Mouse (Mus musculus): ENCODE measurements around the gene Cdca5. TPM values are rescaled to one million over a fixed set of nuclear protein-coding genes. Genes with fewer than 3 reads are reported as not detected.

The Cdca5 gene
- polyA plus RNA-seq, 1 experiment from 2014 or later: 42.1 TPM

- Histone ChIP-seq H3K4me2 (replicated peaks) (no peak overlapping the region), H3K27me3 (no peaks in the 10 kb centered on the region), H3K9me3 (no peaks in the 10 kb centered on the region), H3K4me3 (0 out of 2 replicates have a peak overlapping the region, but pooled peaks have one; percentile 97), H3K27ac (replicated peaks) (no peak overlapping the region), H3K9ac (replicated peaks) (no peak overlapping the region), H3K4me1 (peaks cover 21% of the 10 kb centered on the region), H3K36me3 (peaks cover 57% of the 10 kb centered on the region)
- ATAC-seq (ENCODE audit: low FRiP score, low read depth): no peak
- 91% methylated on average over 11 of the region's 11 CpGs for WGBS
Measured at GRCm38 (mm10) chr19:6048681-6049410, 35.9 kb upstream of the Cdca5 start.

DNA sequence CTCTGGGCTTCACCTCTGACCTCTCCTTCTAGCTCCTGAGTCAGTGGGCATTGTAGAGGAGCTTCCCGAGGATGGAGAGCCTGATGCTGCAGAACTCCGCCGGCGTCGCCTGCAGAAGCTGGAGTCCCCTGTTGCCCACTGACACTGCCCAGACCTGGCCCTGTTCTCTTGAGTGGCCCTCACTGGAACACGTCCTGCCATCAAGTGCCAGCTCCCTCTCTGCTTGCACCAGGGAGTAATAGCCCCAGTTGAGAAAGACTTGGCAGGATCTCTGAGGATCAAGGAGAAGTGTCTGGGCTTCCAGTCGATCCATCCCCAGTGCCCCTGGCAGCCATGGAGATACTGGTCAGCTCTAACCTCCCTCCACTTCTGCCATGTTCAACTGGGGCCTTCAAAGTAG, 32.3 kb upstream of the Cdca5 start:
- Histone ChIP-seq H3K9ac (replicated peaks) (no peak overlapping the region), H3K36me3 (peaks cover 77% of the 10 kb centered on the region), H3K9me3 (no peaks in the 10 kb centered on the region), H3K4me2 (replicated peaks) (no peak overlapping the region), H3K4me3 (no peak overlapping the region), H3K27ac (replicated peaks) (no peak overlapping the region), H3K4me1 (peaks cover 21% of the 10 kb centered on the region), H3K27me3 (no peaks in the 10 kb centered on the region)
- no peak for ATAC-seq (ENCODE audit: low FRiP score, low read depth)
- WGBS: 90% methylated on average over 7 of the region's 7 CpGs

- Histone ChIP-seq H3K36me3 (peaks cover 72% of the 10 kb centered on the region), H3K9ac (replicated peaks) (no peak overlapping the region), H3K4me1 (peaks cover 20% of the 10 kb centered on the region), H3K27me3 (no peaks in the 10 kb centered on the region), H3K4me3 (no peak overlapping the region), H3K4me2 (replicated peaks) (no peak overlapping the region), H3K27ac (replicated peaks) (no peak overlapping the region), H3K9me3 (no peaks in the 10 kb centered on the region)
- WGBS: 93% methylated on average over 5 of the region's 5 CpGs
- no peak for ATAC-seq (ENCODE audit: low FRiP score, low read depth)
Measured at GRCm38 (mm10) chr19:6054296-6054695, 30.5 kb upstream of the Cdca5 start.

DNA sequence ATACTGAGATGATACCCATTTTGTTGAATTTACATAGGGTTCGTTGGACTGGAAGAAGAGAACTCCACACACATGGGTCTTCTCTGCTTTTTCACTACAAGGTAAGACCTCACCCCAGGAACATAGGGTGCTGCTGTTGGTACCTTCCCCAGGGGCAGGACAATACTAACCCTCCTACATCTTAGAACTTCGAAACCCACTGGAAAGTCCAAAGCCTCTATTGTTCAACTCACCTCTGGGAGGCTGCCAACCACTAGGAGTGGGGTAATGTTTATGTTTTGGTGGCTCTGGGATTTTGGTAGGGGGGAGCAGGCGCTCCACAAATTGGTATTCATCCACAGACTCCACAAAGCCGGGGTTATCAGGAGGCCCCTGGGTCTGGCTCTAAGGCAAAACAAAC, 28.1 kb upstream of the Cdca5 start:
- Histone ChIP-seq H3K9me3 (no peaks in the 10 kb centered on the region), H3K27me3 (no peaks in the 10 kb centered on the region), H3K4me2 (replicated peaks) (peak overlapping the region; percentile 82), H3K4me3 (peak overlapping the region; percentile 84), H3K36me3 (peaks cover 54% of the 10 kb centered on the region), H3K9ac (replicated peaks) (peak overlapping the region; percentile 78), H3K27ac (replicated peaks) (no peak overlapping the region), H3K4me1 (peaks cover 27% of the 10 kb centered on the region)
- ATAC-seq (ENCODE audit: low FRiP score, low read depth): no peak
- 59% methylated on average over 4 of the region's 4 CpGs for WGBS

GRCm38 (mm10) chr19:6057313-6058096, 27.3 kb upstream of the Cdca5 start, which contains the start of the genes Mrpl49 and Fau:
Gene Mrpl49, minus strand, starts transcription at chr19:6057785.
Gene Fau, plus strand, starts transcription at chr19:6057844.
- ATAC-seq (ENCODE audit: low FRiP score, low read depth): peak; percentile 87
- peak within 1 kb of the TSS; percentile 84 for H3K4me3 ChIP-seq
- peak within 1 kb of the TSS; percentile 86 for H3K9ac ChIP-seq (replicated peaks)
- H3K4me2 ChIP-seq (replicated peaks): peak within 1 kb of the TSS; percentile 82
- H3K9me3 ChIP-seq: no peaks in the 10 kb centered on the region
- H3K27ac ChIP-seq (replicated peaks): peak within 1 kb of the TSS; percentile 70
- peaks cover 46% of the 10 kb centered on the region for H3K36me3 ChIP-seq
- WGBS: under 1% methylated on average over 62 of the region's 63 CpGs
- peaks cover 35% of the 10 kb centered on the region for H3K4me1 ChIP-seq
- H3K27me3 ChIP-seq: no peaks in the 10 kb centered on the region

DNA sequence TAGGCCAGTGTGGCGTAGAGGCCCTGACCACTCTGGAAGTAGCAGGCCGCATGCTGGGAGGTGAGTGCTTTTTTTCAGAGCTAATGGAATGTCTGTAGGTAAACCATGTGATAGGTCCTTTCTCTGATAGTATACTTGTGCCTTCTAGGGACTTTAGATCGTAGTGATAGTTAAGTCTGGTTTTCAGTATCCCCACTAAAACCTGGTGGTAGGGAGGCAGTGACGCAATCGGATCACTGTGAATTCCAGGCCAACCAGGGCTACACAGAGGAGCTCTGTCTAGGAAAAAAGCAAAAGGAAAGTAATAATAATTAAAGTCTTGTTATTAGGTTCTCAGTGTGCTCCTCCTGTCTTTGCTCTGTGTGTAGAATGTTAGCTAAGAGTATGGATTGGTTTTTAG, 26.3 kb upstream of the Cdca5 start:
- peaks cover 36% of the 10 kb centered on the region for H3K36me3 ChIP-seq
- H3K27ac ChIP-seq (replicated peaks): peak overlapping the region; percentile 70; the same call in 1 of the 2 replicates

GRCm38 (mm10) chr19:6058966-6059365, 25.8 kb upstream of the Cdca5 start:
- Histone ChIP-seq H3K9me3 (no peaks in the 10 kb centered on the region), H3K9ac (replicated peaks) (peak overlapping the region; percentile 86; the same call in 1 of the 2 replicates), H3K27ac (replicated peaks) (no peak overlapping the region), H3K27me3 (no peaks in the 10 kb centered on the region), H3K4me2 (replicated peaks) (peak overlapping the region; percentile 82), H3K36me3 (peaks cover 31% of the 10 kb centered on the region), H3K4me3 (peak overlapping the region; percentile 84), H3K4me1 (peaks cover 42% of the 10 kb centered on the region)
- 87% methylated on average over 5 of the region's 5 CpGs for WGBS
- no peak for ATAC-seq (ENCODE audit: low FRiP score, low read depth)

More for the DNA sequence above, 26.3 kb upstream of the Cdca5 start:
- Histone ChIP-seq H3K27me3 (no peaks in the 10 kb centered on the region), H3K4me3 (peak overlapping the region; percentile 84), H3K4me2 (replicated peaks) (peak overlapping the region; percentile 82), H3K4me1 (peaks cover 40% of the 10 kb centered on the region), H3K9ac (replicated peaks) (peak overlapping the region; percentile 86), H3K9me3 (no peaks in the 10 kb centered on the region)
- WGBS: 34% methylated on average over 5 of the region's 5 CpGs
- ATAC-seq (ENCODE audit: low FRiP score, low read depth): no peak

DNA sequence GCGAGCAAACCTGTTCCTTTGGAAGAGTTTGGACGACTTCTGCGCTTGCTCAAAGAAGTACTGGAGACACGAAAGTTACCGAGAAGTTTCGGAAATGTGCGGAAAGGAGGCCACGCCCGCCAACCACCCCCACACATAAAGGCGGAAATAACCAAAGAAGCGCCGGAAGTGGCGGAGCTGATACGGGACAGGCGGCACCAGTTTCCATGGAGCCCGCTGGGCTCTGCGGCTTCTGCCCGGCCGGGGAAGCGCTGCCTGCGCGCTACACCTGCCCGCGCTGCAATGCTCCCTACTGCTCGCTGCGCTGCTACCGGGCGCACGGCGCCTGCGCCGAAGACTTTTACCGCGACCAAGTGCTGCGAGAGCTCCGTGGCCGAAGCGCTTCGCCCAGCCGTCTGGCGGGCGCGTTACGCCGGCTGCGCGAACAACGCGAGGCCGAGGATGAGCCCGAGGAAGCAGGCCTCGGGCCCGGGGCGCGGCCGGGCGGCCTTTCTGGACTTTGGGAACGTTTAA, 23.7 kb upstream of the Cdca5 start, which contains the start of gene Znhit2:
Gene Znhit2, plus strand, starts transcription at position 172 of the 513 bp plus-strand sequence.
- under 1% methylated on average over 58 of the region's 58 CpGs for WGBS
- peak within 1 kb of the TSS; percentile 69 for H3K4me3 ChIP-seq

DNA sequence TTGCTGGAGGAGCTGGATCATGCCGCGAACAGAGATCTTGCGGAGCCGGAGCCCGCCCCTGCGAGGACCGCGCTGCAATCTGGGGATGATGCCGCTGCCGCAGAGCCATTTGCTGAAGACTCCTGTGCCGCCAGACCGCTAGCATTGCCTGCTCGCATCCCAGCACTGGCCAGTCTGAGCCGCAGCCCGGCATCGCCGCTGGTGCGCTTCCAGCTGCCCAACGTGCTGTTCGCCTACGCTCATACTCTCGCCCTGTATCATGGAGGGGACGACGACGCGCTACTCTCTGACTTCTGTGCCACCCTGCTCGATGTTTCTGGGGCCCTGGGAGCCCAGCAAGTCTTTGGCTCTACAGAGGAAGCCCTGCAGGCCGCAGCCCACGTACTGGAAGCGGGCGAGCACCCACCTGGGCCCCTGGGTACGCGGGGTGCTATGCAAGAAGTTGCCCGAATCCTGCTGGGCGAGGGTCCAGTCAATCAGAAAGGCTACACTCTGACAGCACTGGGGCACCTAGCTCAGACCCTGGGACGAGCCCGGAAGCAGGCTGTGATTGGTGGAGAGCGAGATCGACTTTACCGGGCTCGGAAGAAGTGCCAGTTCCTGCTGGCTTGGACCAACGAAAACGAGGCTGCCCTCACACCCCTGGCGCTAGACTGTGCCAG, 23.0 kb upstream of the Cdca5 start:
- 3% methylated on average over 44 of the region's 44 CpGs for WGBS
- H3K4me1 ChIP-seq: peaks cover 43% of the 10 kb centered on the region
- peak overlapping the region; percentile 99 for H3K4me2 ChIP-seq (replicated peaks)
- H3K9me3 ChIP-seq: no peaks in the 10 kb centered on the region
- H3K9ac ChIP-seq (replicated peaks): peak overlapping the region; percentile 86
- no peaks in the 10 kb centered on the region for H3K27me3 ChIP-seq
- H3K27ac ChIP-seq (replicated peaks): peak overlapping the region; percentile 94
- peak overlapping the region; percentile 69 for H3K4me3 ChIP-seq
- peaks cover 13% of the 10 kb centered on the region for H3K36me3 ChIP-seq
- 0 out of 2 replicates have a peak, but pooled peaks have one; percentile 0 for ATAC-seq (ENCODE audit: low FRiP score, low read depth)

More for the DNA sequence above, 23.7 kb upstream of the Cdca5 start, which contains the start of gene Znhit2:
- no peaks in the 10 kb centered on the region for H3K9me3 ChIP-seq
- peak within 1 kb of the TSS; percentile 86 for H3K9ac ChIP-seq (replicated peaks)
- H3K36me3 ChIP-seq: peaks cover 13% of the 10 kb centered on the region
- peaks cover 43% of the 10 kb centered on the region for H3K4me1 ChIP-seq
- H3K27me3 ChIP-seq: no peaks in the 10 kb centered on the region
- peak within 1 kb of the TSS; percentile 99 for H3K4me2 ChIP-seq (replicated peaks)
- H3K27ac ChIP-seq (replicated peaks): peak within 1 kb of the TSS; percentile 94
- peak; percentile 53 for ATAC-seq (ENCODE audit: low FRiP score, low read depth)

DNA sequence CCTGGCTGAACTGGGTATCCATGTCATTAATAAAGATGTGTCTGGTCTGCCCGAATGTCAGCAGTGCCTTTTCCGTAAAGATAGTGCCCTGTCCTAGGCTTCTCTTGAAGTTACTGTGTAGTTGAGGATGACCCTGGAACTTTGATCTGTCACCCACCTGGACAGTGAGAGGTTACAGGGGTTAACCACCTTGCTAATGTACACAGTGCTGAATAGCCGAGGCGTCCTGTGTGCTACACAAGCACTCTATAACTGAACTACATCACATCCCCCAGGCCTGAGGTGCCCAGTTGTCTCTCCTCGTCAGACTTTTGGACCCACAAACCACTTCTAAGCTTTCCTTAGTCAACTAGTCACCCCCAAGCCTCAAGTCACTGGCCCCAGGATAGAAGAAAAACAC, 22.4 kb upstream of the Cdca5 start:
- Histone ChIP-seq H3K9me3 (no peaks in the 10 kb centered on the region), H3K4me1 (peaks cover 43% of the 10 kb centered on the region), H3K4me2 (replicated peaks) (peak overlapping the region; percentile 99), H3K9ac (replicated peaks) (peak overlapping the region; percentile 86; the same call in 1 of the 2 replicates), H3K36me3 (peaks cover 13% of the 10 kb centered on the region), H3K27ac (replicated peaks) (no peak overlapping the region), H3K27me3 (no peaks in the 10 kb centered on the region), H3K4me3 (peak overlapping the region; percentile 69)
- 70% methylated on average over 5 of the region's 5 CpGs for WGBS
- no peak for ATAC-seq (ENCODE audit: low FRiP score, low read depth)

DNA sequence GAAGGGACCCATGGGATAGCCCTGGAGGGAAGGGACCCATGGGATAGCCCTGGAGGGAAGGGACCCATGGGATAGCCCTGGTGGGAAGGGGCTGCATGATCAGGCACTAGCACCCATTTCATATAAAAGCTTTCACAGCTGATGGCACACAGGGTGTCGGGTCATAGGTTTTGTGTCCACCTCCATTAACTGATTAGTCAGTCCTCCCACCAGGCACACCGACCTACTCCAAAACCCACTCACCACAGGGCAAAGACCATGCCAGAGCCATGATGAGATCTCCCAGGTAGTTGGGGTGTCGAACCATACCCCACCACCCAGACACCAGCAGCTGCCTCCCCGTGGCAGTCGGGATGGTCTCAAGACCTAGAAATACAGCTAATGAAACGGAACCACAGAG, 21.7 kb upstream of the Cdca5 start:
- Histone ChIP-seq H3K4me2 (replicated peaks) (0 out of 2 replicates have a peak overlapping the region, but pooled peaks have one; percentile 99), H3K9ac (replicated peaks) (no peak overlapping the region), H3K4me1 (peaks cover 47% of the 10 kb centered on the region), H3K36me3 (peaks cover 13% of the 10 kb centered on the region), H3K9me3 (no peaks in the 10 kb centered on the region), H3K27ac (replicated peaks) (no peak overlapping the region), H3K4me3 (peak overlapping the region; percentile 69; the same call in 1 of the 2 replicates), H3K27me3 (no peaks in the 10 kb centered on the region)
- 87% methylated on average over 6 of the region's 6 CpGs for WGBS
- ATAC-seq (ENCODE audit: low FRiP score, low read depth): no peak

All from midbrain, embryonic 12.5 days (tissue).